Mouse (Mus musculus): Measurements from ENCODE around the gene Steap3. TPM values are rescaled to one million over a fixed set of nuclear protein-coding genes. Genes with fewer than 3 reads are reported as not detected.

The Steap3 gene
- total and polyA plus RNA-seq, 3 experiments, result 34.5 to 76.9 (median 38.1) TPM

DNA sequence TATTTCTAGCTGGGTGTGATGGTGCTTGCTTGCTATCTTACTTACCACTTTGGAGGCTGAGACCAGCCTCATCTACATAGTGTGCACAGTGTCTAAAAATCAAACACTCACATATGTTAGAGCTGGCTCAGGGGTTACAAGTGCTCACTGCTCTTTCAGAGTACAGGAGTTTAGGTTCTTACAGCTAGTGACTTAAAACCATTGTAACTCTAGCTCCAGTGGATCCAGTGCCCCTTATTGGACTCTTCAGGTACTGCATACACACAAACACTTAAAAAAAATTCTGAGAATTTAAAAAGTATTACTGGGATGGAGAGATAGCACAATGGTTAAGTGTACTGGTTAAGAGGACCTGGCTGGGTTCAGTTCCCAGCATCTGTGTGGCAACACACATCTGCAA is 125.5 kb downstream of the Steap3 start:
- DNase-seq, result no peak

- DNase-seq, result no peak
Measured at GRCm38 (mm10) chr1:120145527-120146216, 126.8 kb downstream of the Steap3 start.

GRCm38 (mm10) chr1:120142551-120142950 is 130.0 kb downstream of the Steap3 start:
- DNase-seq, result peak; percentile 42

Other genes with a start within 250 kb of the Steap3 start
- 10 to 100 TPM in 1 of 2 experiments, 1 to 10 TPM in 1; 9.8 to 22.6 TPM for gene Tmem37, start 198.6 kb downstream of the Steap3 start, total RNA-seq (2021)
- 22.4 and 32.9 TPM in 2 replicates for gene Tmem37, start 198.6 kb downstream of the Steap3 start, polyA plus RNA-seq (2012; rRNA removed)
- gene Dbi, start 151.6 kb downstream of the Steap3 start, total RNA-seq (2021), result 1,000 to 10,000 TPM; 1,195 to 1,389 TPM
- gene Dbi, start 151.6 kb downstream of the Steap3 start, polyA plus RNA-seq (2012; rRNA removed), result 375 and 512 TPM in 2 replicates
- 10 to 100 TPM; 11.7 to 12.2 TPM for gene 3110009E18Rik, start 151.5 kb downstream of the Steap3 start, total RNA-seq (2021)
- 0.59 and 0.68 TPM in 2 replicates for gene 3110009E18Rik, start 151.5 kb downstream of the Steap3 start, polyA plus RNA-seq (2012; rRNA removed)
- gene C1ql2, start 67.9 kb upstream of the Steap3 start, total RNA-seq (2021), result not detected
- gene C1ql2, start 67.9 kb upstream of the Steap3 start, polyA plus RNA-seq (2012; rRNA removed), result 0.04 and 0.13 TPM in 2 replicates
- not detected for gene Marco, start 232.3 kb upstream of the Steap3 start, total RNA-seq (2021)
- not detected in 2 replicates for gene Marco, start 232.3 kb upstream of the Steap3 start, polyA plus RNA-seq (2012; rRNA removed)